Mouse (Mus musculus): Measurements from ENCODE around the gene St6galnac5. TPM values are rescaled to one million over a fixed set of nuclear protein-coding genes. Genes with fewer than 3 reads are reported as not detected.

St6galnac5 gene
- not detected in 2 replicates for total RNA-seq (2012; rRNA removed)
- not detected in 2 replicates for total RNA-seq (2014; rRNA removed)
- polyA plus RNA-seq (2012; ENCODE audit: insufficient read length, low read depth), result 0.04 TPM in 1 of 2 replicates, not detected in the other

GRCm38 (mm10) chr3:152981988-152982387 lies at the start of gene St6galnac5:
St6galnac5 (minus strand) TSS chr3:152982246.
- Histone ChIP-seq H3K4me1 (ENCODE audit: control insufficient read depth in 1 of 2, insufficient read depth in 2 of 2) (peaks cover 0 to 5% of the 10 kb centered on the region in 2 experiments; a peak in 2 of 4 replicates), H3K9me3 (replicated peaks; ENCODE audit: low read length) (no peaks in the 10 kb centered on the region), H3K4me2 (ENCODE audit: insufficient read depth, low read depth, poor library complexity, severe bottlenecking) (no peak within 1 kb of the TSS), H3K27me3 (replicated peaks) (peaks cover 2% of the 10 kb centered on the region), H3K36me3 (replicated peaks in 1 of 2; ENCODE audit: control insufficient read depth in 1 of 2, insufficient read depth in 1 of 2, low read length in 1 of 2) (no peaks in the 10 kb centered on the region), H3K79me2 (replicated peaks; ENCODE audit: control insufficient read depth, extremely low read depth, insufficient read depth, poor library complexity, severe bottlenecking) (no peaks in the 10 kb centered on the region), H3K27ac (ENCODE audit: insufficient read depth, low read depth) (no peak within 1 kb of the TSS), H3K9ac (ENCODE audit: insufficient read depth, low read depth) (no peak within 1 kb of the TSS), H3K4me3 (replicated peaks in 1 of 3; ENCODE audit: low read depth in 2 of 3, low read length in 2 of 3, poor library complexity in 1 of 3) (no peak within 1 kb of the TSS)
- DNase-seq (ENCODE audit: extremely low read depth), result no peak
- TF ChIP-seq BHLHE40 (IDR thresholded peaks at IDR 0.05; ENCODE audit: low read depth, low read length) (no peak), TBP (conservative IDR thresholded peaks at IDR 0.05; ENCODE audit: low read depth, low read length) (no peak), JUND (conservative IDR thresholded peaks at IDR 0.05; ENCODE audit: low read depth, low read length) (no peak), MEF2A (IDR thresholded peaks at IDR 0.05; ENCODE audit: borderline replicate concordance, low read depth, low read length) (no peak), ZNF384 (IDR thresholded peaks at IDR 0.05; ENCODE audit: low read depth, low read length) (no peak), EP300 (IDR thresholded peaks at IDR 0.05; ENCODE audit: low read length) (no peak), TCF12 (IDR thresholded peaks at IDR 0.05; ENCODE audit: low read depth, low read length) (no peak), NELFE (IDR thresholded peaks at IDR 0.05; ENCODE audit: low read depth, low read length) (no peak), UBTF (IDR thresholded peaks at IDR 0.05; ENCODE audit: low read depth, low read length) (no peak), PAX5 (IDR thresholded peaks at IDR 0.05; ENCODE audit: low read length) (no peak), RCOR1 (conservative IDR thresholded peaks at IDR 0.05; ENCODE audit: low read depth, low read length) (no peak), CTCF (conservative IDR thresholded peaks at IDR 0.05 in 1 of 2, IDR thresholded peaks at IDR 0.05 in 1 of 2; ENCODE audit: low read depth in 2 of 2, low read length in 2 of 2) (no peak), GABPA (IDR thresholded peaks at IDR 0.05; ENCODE audit: insufficient replicate concordance, low read depth, low read length) (no peak), MAFK (IDR thresholded peaks at IDR 0.05; ENCODE audit: insufficient replicate concordance, low read length) (no peak), POLR2A (IDR thresholded peaks at IDR 0.05; ENCODE audit: low read depth, low read length) (no peak), RAD21 (IDR thresholded peaks at IDR 0.05; ENCODE audit: low read depth, low read length) (no peak), MXI1 (IDR thresholded peaks at IDR 0.05; ENCODE audit: low read depth, low read length) (no peak), MAZ (IDR thresholded peaks at IDR 0.05; ENCODE audit: low read depth, low read length) (no peak), ELF1 (IDR thresholded peaks at IDR 0.05; ENCODE audit: low read depth, low read length) (no peak), IRF4 (IDR thresholded peaks at IDR 0.05; ENCODE audit: low read depth, low read length) (no peak)
- in situ Hi-C loops (cut with MboI; ENCODE audit: low pct_ligation_motif_present, low pct_unique_long_range_greater_than_20kb, low sequenced_read_pairs) (no loop called here), dilution Hi-C loops (cut with MboI; ENCODE audit: extremely low pct_ligation_motif_present, extremely low pct_unique_long_range_greater_than_20kb, low sequenced_read_pairs) (no loop called here)

GRCm38 (mm10) chr3:153030756-153031155 lies 48.7 kb upstream of the St6galnac5 start:
- in situ Hi-C loops (cut with MboI; ENCODE audit: low pct_ligation_motif_present, low pct_unique_long_range_greater_than_20kb, low sequenced_read_pairs) (no loop called here), dilution Hi-C loops (cut with MboI; ENCODE audit: extremely low pct_ligation_motif_present, extremely low pct_unique_long_range_greater_than_20kb, low sequenced_read_pairs) (no loop called here)
- Histone ChIP-seq H3K36me3 (replicated peaks in 1 of 2; ENCODE audit: control insufficient read depth in 1 of 2, insufficient read depth in 1 of 2, low read length in 1 of 2) (no peaks in the 10 kb centered on the region), H3K4me2 (ENCODE audit: insufficient read depth, low read depth, poor library complexity, severe bottlenecking) (no peak overlapping the region), H3K79me2 (replicated peaks; ENCODE audit: control insufficient read depth, extremely low read depth, insufficient read depth, poor library complexity, severe bottlenecking) (no peaks in the 10 kb centered on the region), H3K4me3 (replicated peaks in 1 of 3; ENCODE audit: low read depth in 2 of 3, low read length in 2 of 3, poor library complexity in 1 of 3) (no peak overlapping the region), H3K27ac (ENCODE audit: insufficient read depth, low read depth) (no peak overlapping the region), H3K9ac (ENCODE audit: insufficient read depth, low read depth) (no peak overlapping the region), H3K9me3 (replicated peaks; ENCODE audit: low read length) (no peaks in the 10 kb centered on the region), H3K4me1 (ENCODE audit: control insufficient read depth in 1 of 2, insufficient read depth in 2 of 2) (no peaks in the 10 kb centered on the region; a peak in 1 of 4 replicates), H3K27me3 (replicated peaks) (no peaks in the 10 kb centered on the region)
- TF ChIP-seq MEF2A (IDR thresholded peaks at IDR 0.05; ENCODE audit: borderline replicate concordance, low read depth, low read length) (no peak), NELFE (IDR thresholded peaks at IDR 0.05; ENCODE audit: low read depth, low read length) (no peak), NRF1 (IDR thresholded peaks at IDR 0.05; ENCODE audit: low read depth, low read length) (no peak)
- no peak for DNase-seq (ENCODE audit: extremely low read depth)

Data from CH12.LX (cell line).